Mouse (Mus musculus) heart, postnatal 14 days (tissue): ENCODE measurements around the gene Kcne1. TPM values are rescaled to one million over a fixed set of nuclear protein-coding genes. Genes with fewer than 3 reads are reported as not detected.

Source experiments
- DNase-seq, 2 experiments: peaks; one replicate each; pipeline ENCODE4 v3.0.0; 2021 to 2022
- intact Hi-C: fragments of 180-260 bp; cut with DNase I; formaldehyde crosslinking; loops from one replicate; pipeline ENCODE4 v1.15.1; 2025
- total RNA-seq, 2 experiments: library from RNA; stranded (reverse); gene quantifications; 2 replicates each; pipeline ENCODE4 v1.2.3; 2021

Kcne1 gene
- total RNA-seq, 2 experiments from 2014 or later: 171 to 231 TPM

DNA sequence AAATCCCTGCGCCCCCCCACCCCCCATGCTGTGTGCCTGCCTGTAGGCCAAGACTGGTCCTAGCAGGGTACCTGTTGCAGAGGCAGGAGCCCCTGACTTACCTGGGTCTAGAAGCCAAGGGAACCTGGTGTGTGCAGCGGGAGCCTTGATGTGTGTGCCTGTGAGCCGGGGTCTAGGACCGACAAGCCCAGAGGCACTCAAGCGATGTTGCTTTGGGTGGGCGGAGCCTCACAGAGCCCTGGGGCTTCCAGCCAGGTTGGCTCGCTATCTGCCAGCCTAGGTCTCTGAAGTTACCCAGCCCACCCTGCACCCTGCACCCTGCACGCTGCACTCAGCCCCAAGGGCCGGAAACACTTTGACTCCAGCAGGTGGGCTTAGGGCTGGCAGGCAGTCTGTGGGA lies 534 bp downstream of the Kcne1 start:
- intact Hi-C loops: no loop called here
- peak in 1 of 2 experiments; percentile 50 for DNase-seq

DNA sequence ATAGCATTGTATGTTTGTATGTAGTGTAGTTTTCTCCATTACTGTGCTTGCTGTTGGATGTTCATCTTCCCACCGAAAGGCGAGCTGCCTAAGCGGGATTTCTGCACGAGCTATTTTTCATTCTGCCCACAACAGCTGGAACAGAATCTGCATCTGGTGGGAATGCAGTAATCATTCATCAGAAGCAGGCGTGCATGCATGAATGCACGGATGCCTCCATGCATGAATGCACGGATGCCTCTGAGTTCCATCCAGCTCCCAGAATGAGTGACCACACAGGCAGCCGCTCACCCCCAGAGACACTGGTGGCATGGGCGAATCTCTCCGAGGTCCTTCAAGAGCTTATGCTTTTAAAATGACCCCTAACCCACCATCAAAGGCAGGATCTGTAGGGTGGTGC lies 1.7 kb downstream of the Kcne1 start:
- no peak for DNase-seq
- intact Hi-C loops: no loop called here

DNA sequence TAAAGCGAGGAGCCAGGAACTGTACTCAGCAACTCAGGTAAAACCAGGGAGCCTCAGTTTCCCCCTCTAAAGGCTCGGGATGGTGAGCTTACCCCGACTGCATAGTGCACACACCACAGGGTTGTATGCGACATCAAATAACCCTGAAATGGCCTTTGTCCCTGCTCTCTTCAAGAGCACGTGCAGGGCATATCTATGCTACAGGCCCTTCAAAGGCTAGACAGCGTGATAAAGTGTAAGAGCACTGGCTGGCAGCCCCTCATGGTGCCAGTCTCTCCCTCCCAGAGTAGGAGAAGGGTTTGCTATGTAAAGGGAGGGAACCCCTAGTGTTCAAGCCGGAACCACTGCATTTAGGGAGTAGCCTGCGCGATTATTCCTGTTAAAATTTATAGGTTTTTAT lies 2.2 kb downstream of the Kcne1 start:
- intact Hi-C loops: no loop called here
- no peak for DNase-seq

DNA sequence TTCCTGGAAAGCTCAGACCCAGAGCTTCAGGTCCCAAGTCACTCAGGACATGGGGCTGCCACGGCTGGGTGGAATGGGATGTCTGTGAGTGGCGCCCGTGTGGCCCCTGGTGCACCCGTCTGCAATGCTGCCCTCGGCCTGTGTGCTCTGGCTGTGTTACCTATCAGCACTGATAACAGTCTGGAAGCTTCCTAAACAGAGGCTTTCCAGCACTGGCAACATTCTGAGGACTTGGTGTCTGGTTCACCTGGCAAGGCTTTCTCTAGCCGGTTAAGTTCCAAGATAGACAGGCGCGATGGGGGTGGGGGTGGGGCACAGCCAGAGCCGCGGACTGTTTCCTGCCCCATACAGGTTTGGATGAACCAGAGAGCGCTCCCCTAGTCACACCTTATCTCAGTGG lies 3.3 kb downstream of the Kcne1 start:
- intact Hi-C loops: no loop called here
- peak in 1 of 2 experiments; percentile 23 for DNase-seq

DNA sequence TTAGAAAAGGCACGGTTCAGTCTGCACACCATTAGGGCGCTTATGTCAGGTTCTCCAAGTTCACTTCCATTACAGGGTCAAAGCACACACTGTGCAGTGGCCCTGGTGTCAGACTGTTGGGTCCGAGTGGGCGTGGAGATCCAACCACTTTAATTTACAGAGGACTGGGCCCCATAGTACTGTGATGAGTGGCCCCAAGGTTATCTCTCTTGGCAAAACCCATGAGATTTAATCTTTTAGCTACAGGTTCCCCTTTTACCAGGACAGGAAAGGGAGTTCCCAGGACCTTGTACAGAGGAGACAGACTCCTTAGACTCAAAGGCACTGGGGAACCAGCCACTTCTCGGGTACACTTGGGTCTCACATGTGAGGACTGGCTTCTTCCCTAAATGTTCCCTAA lies 3.9 kb downstream of the Kcne1 start:
- intact Hi-C loops: no loop called here
- DNase-seq: no peak

DNA sequence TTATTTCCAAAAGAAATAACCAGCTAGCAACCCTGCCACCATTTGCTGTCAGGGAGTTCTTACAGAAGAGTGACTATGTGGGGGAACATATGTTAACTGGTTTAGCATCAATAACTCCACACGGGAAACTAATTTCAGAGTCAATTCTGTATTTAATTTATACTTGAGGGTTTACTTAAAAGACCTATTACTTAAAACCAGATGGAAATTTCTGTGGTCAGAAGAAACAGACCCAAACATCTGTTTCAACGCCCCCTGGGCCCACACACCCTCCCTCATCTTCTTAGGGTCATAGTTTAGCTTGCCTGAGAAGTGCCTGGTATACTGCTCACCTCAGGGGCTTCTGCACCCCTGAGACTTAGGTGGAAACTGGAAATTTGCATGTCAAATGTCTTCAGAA lies 5.4 kb downstream of the Kcne1 start:
- DNase-seq: no peak
- intact Hi-C loops: no loop called here

DNA sequence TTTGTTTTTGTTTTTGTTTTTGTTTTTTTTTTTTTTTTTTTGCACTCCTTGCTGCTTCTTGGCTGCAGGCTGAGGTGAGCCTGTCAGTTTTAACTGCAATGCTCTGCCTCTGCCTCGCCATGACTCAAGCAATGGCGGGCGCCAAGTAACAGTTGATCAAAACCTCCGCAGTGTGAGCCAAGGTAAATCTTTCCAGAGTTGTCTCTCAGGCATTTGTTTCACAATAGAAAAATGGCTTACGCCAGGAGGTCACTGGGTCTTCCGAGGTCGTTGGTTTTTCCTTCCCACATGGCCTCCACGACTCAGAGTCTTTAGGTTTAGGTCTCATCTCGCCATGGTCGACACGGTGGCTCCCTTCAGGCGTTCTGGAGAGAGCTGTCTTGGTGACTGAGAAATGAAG lies 6.0 kb downstream of the Kcne1 start:
- DNase-seq: no peak
- intact Hi-C loops: no loop called here

DNA sequence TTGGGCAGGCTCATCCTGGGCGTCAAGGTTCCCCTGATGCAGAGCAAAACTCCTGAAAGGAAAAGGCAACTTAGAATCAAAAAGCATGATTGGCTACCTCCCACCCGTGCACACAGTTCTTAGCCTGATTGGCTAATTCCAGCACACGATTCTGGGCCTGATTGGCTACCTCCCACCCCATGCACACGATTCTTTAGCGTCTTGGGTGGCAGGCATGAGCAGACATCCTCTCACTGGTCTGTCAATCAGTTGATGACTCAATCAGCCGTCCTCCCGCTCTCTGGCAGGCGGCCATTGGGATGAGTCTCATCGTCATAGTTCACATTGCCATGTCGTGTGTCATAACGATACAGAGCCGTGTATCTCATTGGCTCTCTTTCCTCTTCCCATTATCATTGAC lies 10.3 kb downstream of the Kcne1 start:
- intact Hi-C loops: no loop called here
- DNase-seq: no peak

DNA sequence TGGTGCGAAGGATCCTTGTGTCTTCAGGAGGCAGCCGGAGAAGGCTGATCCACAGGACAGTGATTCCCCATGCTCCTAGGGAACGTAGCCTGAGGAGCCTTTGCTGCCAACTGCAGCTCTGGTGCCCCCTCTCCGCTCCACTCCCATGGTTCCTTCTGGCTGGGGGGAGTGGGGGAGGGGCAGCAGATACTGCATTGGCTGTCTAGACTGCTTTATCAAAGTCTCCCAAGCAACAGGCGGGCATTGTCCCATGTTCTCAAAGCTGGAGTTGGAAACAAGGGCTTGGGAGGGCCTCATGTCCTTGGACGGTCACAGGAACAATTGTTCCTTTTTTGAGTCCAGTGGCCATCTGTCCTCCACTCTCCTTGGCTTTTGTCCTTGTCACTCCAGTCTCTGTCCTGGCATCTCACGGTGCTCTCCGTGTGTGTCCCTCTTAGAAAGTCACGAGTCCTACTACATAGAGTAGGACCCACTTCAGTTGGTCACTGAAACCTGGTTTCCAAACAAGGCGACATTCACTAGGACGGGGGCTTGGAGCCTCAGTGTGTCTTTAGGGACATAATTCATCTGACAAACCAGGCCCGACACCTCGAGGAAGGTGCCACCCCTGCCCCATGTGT lies 12.9 kb downstream of the Kcne1 start:
- intact Hi-C loops: no loop called here
- peak; percentile 74 to 85 for DNase-seq

DNA sequence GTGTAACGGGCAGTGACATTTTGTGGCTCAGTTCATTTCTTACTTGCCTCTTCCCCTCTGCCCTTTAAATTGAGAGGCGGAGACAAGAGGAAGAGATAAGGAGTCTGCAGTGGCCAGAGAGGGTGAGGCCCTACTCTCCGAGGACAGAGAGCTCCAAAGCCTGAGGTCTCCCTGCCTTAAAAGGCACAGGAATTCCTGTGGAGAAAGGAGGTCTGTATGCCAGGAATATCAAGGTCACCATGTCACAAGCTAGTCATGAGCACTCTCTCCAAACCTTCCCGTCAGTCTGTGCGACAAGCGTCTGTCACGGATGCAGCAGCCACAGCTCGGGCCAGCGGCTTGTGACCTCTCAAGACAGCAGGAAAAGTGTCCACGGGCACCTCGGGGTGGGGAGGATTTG lies 14.1 kb downstream of the Kcne1 start:
- intact Hi-C loops: no loop called here
- peak; percentile 55 to 70 for DNase-seq

DNA sequence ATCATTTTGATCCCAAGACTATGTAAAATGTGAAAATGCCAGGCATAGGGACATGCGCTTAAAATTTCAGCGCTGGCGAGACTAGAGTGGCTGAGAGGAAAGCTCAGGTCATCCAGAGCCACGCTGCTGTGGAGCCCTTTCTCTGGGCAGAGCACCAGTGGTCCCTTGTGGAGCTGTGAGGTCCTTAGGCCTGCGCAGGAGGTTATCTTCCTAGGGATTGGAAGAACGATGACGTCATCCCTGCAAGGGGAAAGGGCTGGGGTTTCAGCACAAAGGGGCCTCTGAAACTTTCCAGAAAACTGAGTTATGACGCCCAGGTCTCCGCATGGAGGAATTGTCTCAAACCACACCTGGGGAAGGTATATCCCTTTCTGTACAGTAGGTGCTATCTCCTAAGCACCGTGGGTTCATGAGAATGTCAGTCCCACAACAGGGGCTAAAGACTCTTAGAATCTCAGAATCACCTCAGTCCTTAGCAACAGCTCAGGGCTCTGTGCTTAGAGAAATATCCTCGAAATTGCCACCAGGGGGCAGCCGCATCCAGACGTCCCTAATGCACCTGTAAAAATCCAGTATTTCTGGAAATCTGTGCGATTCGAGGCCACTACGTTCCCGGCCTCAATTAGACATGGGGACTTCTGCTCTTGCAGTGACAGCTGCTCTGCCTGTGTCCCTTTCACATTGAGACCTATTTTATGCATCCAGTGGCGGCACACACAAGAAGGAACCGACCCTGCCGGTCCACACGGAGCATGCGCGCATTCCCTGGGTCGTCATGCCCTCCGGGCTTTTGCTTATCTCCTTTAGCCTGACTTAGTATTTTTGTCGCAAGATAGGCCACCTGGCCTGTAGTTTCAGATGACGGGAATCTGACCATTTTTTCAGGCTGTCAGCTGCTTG lies 18.4 kb downstream of the Kcne1 start:
- intact Hi-C loops: loop anchor here (2.0 to 5.0 kb wide), 2 partner anchors 118 to 136 kb away; no protein-coding TSS in a partner anchor
- DNase-seq: peak; percentile 72 to 77

DNA sequence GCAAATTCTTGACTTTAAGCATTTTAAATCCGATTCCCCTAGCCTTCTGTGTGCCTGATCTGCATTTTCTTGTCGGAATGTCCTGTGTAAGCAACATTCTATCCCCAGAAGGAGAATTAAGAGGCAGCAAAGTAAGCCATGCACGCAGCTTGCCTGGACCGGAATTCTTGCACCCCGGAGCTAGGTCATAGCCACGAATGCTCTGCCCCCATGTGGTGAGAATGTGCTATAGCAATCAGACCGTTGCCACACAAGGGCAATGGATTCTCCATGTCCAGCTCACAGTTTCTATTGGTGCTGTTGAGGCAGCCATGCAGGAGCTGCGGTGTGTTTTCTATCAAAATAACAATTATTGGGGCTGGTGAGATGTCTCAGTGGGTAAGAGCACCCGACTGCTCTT lies 23.0 kb downstream of the Kcne1 start:
- intact Hi-C loops: loop anchor here (2.0 kb wide), 1 partner anchor 21 kb away; no protein-coding TSS in a partner anchor

DNA sequence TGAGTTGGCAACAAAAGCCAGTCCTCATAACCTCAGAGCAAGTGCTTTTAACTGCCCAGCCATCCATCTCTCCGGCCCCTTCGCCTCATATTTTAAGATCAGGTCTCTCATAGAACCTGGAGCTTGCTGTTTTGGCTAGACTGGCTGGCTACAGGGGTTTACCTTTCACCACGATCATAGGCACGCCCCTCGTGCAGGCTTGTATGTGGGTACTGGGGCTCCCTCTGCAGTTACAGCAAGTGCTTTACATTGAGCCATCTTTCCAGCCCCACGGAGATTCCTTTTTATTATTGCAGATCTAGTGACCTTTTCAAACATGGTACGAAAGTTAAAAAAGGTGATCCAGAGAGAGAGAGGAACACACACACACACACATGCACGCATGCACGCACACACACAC lies 24.7 kb downstream of the Kcne1 start:
- intact Hi-C loops: no loop called here
- no peak for DNase-seq

More for the DNA sequence above, 23.0 kb downstream of the Kcne1 start:
- peak; percentile 73 to 85 for DNase-seq

DNA sequence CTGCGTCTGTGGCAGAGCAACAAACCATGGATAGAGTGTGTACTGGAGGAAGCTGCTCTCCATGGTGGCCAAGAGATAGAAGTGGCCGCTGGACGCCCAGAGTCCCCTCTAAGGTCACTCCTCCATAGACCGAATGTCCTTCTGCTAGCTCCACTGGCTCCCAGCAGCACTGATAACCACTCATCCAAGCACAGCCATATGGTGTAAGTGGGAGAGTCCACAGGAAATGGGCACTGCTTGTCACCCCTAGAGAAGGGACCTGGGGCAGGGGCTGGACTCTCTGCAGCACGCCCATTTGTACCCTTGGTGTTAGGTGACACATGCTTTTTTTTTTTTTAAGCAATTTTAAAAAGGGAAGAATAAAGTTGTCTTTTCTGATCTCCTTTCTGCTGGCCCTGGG lies 28.3 kb downstream of the Kcne1 start:
- intact Hi-C loops: no loop called here
- DNase-seq: no peak

DNA sequence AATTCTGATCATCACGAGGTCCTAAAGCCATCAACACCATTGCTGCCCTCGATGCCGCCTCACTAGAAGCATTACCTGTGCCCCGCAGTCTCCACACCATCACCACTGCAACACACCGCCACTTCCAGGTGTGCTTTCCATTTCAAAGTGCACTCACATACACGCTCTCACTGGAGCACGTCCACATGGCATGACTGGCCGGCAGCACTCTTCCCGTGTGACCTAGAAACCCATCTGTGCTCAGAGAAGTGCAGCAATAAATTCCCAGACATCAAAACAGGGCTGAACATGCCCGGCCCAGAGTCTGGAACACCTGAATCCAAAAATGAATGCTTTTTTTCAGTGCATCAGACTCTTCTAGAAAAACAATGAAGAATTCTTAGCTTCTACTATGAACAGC lies 31.4 kb downstream of the Kcne1 start:
- no peak for DNase-seq
- intact Hi-C loops: no loop called here

DNA sequence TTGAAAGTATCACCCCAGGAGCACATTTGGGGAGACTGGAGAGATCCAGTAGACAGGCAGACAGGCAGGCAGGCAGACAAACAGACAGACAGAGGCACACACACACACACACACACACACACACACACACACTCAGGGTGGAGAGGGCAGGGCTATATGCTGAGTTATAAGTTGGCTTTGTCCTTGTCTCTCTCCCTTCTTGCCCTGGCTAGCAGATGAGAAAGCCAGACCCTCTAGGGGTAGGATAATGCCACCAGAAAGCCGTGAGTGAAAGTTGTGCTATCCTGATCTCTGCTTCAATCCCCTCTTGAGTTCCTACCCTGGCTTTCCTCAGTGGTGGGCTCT lies 34.2 kb downstream of the Kcne1 start:
- intact Hi-C loops: no loop called here
- DNase-seq: no peak

DNA sequence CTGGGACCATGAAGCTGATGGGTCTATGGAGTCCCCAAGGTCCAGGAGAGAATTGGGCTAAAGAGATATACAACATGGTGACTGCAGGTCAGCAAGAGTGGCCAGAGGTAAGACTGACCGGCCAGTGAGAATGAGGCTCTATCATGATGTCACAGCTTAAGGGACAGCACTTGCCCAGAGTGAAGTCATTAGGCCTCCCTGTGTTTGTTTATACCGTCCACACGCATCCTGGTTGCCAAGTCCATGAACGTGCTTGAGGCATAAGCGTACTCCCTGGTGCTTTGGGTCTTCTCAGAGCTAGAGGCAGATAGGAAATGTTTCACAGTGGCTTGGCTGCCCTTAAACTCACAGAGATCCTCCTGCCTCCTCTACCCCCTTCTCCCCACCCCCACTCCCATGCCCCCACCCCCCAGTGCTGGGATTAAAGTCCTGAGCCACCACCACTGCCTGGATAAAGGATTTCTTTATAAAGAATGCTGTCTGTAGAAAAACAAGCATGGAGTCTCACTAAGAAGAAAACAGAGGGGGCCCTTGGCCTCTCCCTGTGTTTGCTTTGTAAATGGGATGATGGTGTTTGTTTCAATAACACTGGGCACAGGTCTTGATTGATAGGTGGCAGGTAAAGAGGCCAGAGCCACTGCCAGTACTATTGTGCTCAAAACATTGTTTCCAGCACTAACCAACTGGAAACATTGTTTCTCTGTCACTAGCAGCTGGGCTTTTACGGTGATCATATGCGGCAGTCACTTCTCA lies 34.8 kb downstream of the Kcne1 start:
- no peak for DNase-seq
- intact Hi-C loops: no loop called here

DNA sequence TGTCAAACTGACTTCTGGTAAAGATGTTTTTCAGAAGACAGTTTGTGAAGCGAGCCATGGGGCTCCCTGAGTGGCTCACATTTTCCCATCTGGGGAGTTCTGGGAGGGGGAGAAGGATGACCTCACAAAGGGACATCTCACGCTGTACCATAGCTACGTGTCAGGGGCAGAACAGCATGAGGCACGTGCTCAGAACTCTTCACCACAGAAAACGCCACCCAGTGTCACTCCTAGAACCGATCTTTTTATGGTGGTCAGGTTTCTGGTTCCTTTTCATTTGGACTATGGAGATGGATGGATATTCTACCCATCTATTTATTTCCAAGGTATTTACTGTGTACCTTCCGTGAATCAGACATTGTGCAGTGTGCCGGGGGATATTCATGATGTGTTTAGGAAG lies 37.9 kb downstream of the Kcne1 start, which contains the start of gene Fam243:
Gene Fam243, minus strand, starts transcription at position 101 of the 400 bp plus-strand sequence.
- DNase-seq: no peak
- intact Hi-C loops: no loop called here

DNA sequence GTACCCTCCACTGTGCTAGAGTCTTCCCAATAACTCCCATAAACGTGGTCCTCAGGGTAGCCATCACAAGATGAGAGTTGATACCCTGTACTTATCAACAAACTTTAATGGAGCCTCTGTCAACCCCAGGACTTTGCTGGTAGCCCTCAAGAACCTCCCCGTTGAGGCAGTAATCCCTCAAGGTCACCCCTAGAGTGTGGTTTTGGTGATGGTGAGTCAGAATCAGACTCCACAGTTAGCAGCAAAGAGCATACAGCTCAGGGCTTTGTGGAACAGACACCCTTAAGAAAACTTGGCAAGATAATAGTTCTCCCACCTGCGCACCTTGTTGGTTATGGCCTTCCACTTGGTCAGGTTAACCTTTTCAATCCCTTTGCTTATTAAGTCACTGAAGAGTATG lies 38.9 kb downstream of the Kcne1 start:
- intact Hi-C loops: no loop called here
- no peak for DNase-seq

DNA sequence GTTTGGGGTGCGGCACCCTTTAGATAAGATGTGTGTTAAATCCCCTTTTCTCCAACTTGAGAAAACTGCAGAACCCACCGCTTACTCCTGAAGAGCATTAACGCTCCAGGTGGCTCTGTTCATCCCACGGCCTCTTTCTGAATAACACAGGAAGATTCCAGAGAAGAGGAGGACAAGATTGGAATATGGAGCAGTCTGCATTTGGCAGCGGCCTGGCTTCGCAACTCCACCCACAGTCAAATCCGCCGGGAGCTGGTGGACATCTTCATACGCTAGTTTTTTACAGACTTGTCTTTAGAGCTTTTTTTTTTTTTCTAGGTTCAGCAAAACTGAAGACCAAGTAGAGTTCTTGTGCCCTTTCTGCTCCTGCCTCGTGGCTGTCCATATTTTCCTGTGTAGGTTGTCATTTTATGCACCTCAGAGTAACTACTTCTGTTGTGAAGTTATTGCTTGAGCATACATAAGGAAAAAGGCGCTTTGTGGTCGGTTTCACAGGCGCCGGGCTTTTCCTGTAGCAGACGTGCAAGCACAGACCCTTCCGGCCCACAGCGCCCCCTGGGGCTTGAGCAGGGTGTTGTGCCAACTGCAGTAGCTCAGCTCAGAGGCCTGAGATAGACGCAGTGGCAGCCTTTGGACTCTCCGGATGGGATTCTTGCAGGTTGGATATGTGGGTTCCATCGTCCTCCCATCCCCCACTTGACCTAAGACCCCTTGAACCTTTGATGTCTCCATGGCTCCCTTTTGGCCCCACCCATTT lies 39.7 kb downstream of the Kcne1 start:
- peak; percentile 62 to 70 for DNase-seq
- intact Hi-C loops: no loop called here
